Mouse (Mus musculus) adipocyte (in vitro differentiated cells): ENCODE data around the gene Fgf18.

Experiments
- DNase-seq: peaks from one replicate; pipeline ENCODE4 v3.0.0-alpha.2; 2016; ENCODE audit warnings: low spot score

Fgf18 gene

DNA sequence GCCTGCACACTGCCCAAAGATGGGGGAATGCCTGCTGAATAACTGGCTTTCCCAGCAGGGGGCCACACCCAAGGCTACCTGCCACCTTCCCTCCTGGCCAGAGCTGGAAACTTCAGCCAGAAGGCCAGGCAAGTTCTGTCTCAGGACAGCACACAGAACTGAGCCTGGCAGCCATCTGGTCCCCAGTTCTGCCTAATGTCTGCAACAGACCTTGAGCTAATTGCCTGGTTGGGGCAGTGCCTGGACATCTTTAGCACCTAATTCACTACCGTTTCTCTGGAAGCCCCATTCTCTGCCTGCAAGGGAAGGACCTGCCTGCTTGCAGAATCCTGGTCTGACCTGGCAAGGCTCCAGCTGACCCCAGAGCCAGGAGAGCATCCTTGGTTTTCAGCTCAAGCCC, 34.8 kb downstream of the Fgf18 start:
- DNase-seq = no peak

DNA sequence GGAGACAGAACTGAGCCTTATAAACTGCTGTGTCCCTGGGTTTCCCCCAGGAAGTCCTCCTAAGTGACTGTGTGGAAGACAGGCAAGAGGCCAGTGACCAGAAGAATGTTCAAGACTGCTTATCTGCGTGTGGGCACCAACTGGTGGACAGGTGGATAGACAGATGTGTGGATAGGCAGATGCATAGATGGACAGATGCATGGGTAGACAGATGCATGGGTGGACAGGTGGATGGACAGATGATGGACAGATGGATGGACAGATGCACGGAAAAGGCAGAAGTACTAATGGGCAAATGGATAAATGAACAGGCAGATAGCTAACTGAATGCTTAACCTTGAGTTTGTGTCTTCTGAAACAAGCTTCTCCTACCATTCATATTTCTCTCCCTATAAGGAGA, 37.1 kb downstream of the Fgf18 start:
- DNase-seq = no peak

DNA sequence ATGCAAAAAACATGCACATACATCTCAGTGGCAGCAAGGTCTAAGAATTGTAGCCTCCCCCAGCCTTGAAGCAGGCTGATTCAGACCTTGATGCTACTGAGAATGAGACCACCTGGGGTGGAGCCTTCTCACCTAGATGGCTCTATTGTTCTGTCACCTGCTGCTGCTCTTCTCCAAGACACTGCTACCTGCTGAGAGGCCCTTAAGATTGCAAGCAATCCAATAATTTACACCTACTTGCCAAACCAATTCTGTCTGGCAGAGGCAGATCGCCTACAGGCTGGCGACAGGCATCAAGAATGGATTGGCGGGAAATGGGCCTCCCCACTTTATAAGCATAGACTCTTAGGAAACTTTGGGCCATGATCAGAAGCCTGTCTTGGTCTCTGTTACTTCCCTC, 39.7 kb downstream of the Fgf18 start:
- no peak for DNase-seq

DNA sequence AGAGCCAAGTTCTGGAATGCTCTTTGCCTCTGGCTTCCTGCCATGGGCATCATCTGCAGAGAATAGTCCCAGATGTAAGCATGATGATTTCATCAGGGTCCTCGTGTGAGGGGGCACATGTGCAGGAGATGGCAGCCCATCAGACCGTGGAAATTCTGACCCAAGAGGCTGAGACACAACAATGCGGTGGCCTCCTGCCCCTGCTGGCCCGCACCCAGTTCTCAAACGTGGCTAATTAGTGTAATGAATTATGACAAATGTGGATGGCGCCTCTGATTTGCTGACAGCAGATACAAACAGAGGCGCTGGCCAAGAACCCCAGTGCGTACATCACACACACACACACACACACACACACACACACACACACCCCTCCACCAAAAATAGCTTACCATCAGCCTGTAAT, 42.3 kb downstream of the Fgf18 start:
- DNase-seq = no peak

DNA sequence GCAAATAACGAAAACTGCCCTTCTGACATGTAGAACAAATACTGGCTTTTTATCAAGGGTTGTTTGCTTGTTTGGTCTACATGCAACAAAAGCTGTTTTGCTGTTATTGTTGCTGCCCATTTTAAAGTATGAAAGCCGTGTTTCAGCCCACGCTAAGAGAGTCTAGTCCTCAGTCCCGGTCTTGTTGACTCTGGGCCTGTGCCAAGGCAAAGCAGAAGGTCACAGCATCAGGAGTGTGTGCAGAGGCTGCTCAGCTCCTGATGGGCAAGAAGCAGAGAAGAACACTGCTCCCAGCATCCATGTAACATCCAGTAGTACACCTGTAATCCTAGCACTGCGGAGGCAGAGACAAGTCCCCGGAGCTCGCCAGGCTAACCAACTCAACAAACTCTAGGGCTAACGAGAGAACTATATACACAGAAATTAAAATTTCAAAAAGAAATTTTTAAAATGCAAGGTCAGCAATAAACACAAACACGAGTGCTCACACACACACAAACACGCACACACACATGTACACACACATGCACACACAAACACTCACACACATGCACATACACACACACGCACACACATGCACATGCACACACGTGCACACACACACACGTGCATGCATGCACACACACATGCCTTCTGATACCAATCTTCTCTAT, 43.8 kb downstream of the Fgf18 start:
- DNase-seq = peak; percentile 48

DNA sequence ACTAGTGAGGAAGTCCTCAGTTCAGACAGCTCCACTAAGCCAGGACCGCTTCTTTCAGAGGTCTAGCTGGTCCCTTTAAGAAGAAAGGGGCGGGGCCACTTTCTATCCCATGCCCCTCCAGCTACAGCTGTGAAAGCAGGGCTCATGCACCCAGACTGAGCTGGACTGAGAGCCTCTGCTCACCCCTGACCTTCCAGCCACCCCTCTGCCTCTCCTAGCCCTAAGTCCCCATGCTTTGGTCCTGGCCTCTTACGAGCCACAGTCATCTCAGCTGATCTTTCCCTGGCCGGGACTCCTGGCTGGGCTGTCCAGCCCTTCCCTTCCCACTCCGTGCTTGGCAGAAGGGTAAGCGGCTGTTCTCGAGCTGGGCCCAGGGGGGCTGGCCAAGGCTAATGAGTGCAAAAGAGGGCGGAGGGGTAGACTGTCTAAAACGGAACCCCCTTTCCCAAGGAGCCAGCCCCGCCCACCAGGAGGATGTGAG, 47.1 kb downstream of the Fgf18 start:
- DNase-seq = no peak

DNA sequence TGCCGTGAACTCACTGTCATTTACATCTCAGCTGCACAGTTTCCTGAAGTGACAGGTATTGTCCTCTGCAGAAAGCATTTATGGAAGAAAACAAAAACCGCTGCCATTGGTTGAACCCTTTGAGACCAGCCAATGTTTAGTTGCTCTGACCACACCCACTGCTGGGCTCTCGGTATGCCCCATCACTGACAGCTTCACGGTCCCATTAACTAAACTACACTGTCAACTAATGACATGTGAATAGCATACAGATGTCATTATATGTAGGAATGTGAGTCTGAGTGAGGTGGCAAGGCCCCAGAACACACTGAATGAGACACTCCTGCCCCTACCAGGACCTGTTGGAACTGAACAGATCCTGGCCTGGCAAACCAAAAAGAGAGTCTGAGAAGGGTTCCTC, 47.8 kb downstream of the Fgf18 start:
- DNase-seq = no peak

GRCm38 (mm10) chr11:33098446-33098845, 48.8 kb downstream of the Fgf18 start:
- no peak for DNase-seq

- DNase-seq = no peak
Measured at GRCm38 (mm10) chr11:33097855-33098254, 49.3 kb downstream of the Fgf18 start.

GRCm38 (mm10) chr11:33089856-33090255, 57.3 kb downstream of the Fgf18 start:
- no peak for DNase-seq

DNA sequence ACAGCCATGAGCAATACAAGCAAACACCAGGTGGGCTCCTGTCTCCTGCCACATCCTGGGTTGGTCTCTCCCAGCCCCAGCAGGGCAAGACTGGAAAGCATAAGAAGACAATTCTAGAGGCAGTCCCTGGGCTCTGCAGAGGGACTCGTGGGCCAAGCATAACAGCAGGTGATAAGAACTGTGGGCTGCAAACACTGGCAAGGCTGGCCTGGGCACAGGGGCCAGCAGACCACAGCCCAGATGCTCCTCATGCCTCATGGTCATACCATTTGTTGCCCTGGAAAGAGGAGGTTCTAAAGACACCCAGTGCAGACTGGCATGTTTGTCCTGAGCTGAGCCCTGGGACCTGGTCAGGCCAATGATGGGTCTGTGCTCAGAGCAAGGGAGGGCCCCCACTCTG, 59.0 kb downstream of the Fgf18 start:
- no peak for DNase-seq

DNA sequence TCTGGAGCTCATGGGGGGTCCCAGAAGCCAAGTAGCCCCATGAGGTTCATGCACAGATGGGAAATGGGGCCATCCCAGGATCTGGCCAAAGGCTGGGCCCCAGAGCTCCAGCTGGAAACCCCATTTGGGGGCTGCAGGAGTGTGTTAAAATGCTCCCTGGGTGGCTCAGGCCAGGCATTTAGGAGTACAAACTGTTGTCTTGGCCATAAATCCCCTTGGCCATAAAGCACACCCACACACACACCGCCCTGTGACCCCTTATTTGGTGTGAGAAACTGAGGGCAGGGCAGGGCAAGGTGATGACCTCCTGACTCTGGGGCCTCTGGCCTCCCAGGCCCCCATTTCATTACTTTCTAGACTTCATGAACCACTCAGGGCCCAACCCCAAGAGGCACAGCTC, 61.2 kb downstream of the Fgf18 start:
- DNase-seq = no peak

DNA sequence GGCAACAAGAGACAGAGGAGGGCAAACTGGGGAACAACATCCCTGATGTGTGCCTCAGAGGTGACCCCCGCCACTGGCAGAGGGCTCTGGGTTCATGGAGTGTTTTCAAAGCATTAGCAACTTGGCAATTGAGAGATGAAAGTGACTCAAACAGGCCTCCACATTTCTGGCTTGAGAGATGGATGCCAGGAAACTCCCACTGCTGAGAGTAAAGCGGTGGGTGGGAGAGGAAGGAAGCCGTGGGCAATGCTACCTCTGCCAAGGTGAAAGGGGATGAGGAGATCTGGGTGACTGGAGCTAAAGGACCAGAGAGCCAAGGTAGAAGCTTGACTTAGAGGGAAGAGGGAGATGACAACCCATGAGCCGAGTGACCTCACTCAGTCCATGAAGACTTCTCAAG, 61.7 kb downstream of the Fgf18 start:
- DNase-seq = no peak

DNA sequence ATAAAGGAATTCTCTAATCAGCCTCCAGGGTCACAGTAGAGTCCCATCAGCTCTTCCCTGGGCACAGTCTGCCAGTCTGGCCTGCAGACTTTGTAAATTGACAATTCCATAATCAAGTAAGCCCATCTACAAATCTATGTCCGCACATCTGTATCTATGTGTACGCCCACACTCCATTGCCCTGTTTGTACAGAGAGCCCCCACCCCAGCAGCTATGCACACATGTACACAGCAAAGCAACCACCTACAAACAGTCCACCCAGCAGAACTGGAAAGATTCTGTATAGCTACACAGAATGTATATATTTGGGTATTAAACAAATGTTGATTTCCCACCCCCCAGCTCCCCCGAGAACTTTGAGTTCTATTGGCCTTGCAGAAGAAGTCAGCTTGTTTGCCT, 62.1 kb downstream of the Fgf18 start:
- no peak for DNase-seq

GRCm38 (mm10) chr11:33084041-33084440, 63.2 kb downstream of the Fgf18 start:
- no peak for DNase-seq

- no peak for DNase-seq
Measured at GRCm38 (mm10) chr11:33081175-33081574, 66.0 kb downstream of the Fgf18 start.

- no peak for DNase-seq
Measured at GRCm38 (mm10) chr11:33080046-33080808, 67.0 kb downstream of the Fgf18 start.

- DNase-seq = no peak
Measured at GRCm38 (mm10) chr11:33079424-33079823, 67.8 kb downstream of the Fgf18 start.

- DNase-seq = no peak
Measured at GRCm38 (mm10) chr11:33078036-33078435, 69.2 kb downstream of the Fgf18 start.

DNA sequence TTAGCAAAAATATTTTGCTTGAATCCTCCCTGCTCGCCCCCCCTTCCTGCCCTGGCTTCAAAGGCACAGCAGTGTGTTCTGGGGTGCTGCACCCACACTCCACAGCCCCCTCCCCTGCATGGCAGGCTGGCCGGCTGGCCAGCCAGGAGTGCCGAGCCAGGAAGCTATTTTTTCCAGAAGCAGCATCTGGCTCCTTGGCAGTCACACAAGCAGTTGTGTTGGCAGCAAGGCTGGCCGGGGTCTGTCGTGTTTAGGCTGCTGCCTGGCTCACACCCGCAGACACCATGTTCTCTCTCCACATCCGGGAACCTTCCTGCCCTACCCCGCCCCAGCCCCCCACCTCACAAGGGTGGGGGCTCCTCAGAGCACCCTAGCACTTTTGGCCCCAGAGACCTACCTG, 71.9 kb downstream of the Fgf18 start:
- no peak for DNase-seq

GRCm38 (mm10) chr11:33074541-33074940, 72.7 kb downstream of the Fgf18 start:
- no peak for DNase-seq

- DNase-seq = no peak
Measured at GRCm38 (mm10) chr11:33071358-33071922, 75.8 kb downstream of the Fgf18 start.

- no peak for DNase-seq
Measured at GRCm38 (mm10) chr11:33070520-33070919, 76.7 kb downstream of the Fgf18 start.
